Mouse (Mus musculus): ENCODE results near the gene Prtn3. TPM values are rescaled to one million over a fixed set of nuclear protein-coding genes. Genes with fewer than 3 reads are reported as not detected.
A peak's percentile ranks its signal among the peaks of the same experiment; 100 is the strongest.

Prtn3 gene
- total and polyA plus RNA-seq, 3 experiments = 0.30 to 0.39 TPM; not detected in 1

DNA sequence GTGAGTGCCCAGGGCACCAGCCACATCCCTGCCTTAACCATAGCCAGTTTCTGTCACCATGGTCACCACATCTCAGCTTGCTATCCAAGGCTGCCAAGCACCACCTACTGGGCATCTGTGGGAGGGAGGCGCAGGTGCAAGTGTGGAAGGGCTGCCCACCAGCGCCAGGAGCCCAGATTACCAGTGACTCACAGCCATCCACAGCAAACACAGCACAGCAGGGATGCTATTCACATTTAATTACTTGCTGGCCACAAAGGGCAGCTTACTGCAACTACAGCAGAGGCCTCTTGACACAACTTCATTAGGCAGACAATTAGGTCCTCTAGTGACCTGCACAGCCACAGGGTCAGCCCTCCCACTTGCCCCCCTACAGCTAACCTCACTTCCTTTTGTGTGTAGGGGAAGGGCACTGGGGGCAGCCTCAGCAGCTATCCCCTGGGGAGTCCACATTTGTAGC lies 26.7 kb downstream of the Prtn3 start:
- H3K4me2 ChIP-seq (ENCODE audit: insufficient read depth, low read depth, poor library complexity, severe bottlenecking) = no peak overlapping the region
- no peak overlapping the region for H3K9ac ChIP-seq (ENCODE audit: insufficient read depth, low read depth)
- no peaks in the 10 kb centered on the region for H3K27me3 ChIP-seq (replicated peaks)
- H3K79me2 ChIP-seq (replicated peaks; ENCODE audit: control insufficient read depth, extremely low read depth, insufficient read depth, poor library complexity, severe bottlenecking) = no peaks in the 10 kb centered on the region
- no peak for DNase-seq (ENCODE audit: extremely low read depth)
- dilution Hi-C loops (cut with MboI; ENCODE audit: extremely low pct_ligation_motif_present, extremely low pct_unique_long_range_greater_than_20kb, low sequenced_read_pairs) = no loop called here
- peaks cover 13 to 26% of the 10 kb centered on the region in 2 experiments for H3K4me1 ChIP-seq (ENCODE audit: control insufficient read depth in 1 of 2, insufficient read depth in 2 of 2)
- H3K9me3 ChIP-seq (replicated peaks; ENCODE audit: low read length) = peaks cover 5% of the 10 kb centered on the region
- in situ Hi-C loops (cut with MboI; ENCODE audit: low pct_ligation_motif_present, low pct_unique_long_range_greater_than_20kb, low sequenced_read_pairs) = no loop called here
- H3K27ac ChIP-seq (ENCODE audit: insufficient read depth, low read depth) = no peak overlapping the region
- H3K36me3 ChIP-seq (replicated peaks in 1 of 2; ENCODE audit: control insufficient read depth in 1 of 2, insufficient read depth in 1 of 2, low read length in 1 of 2) = peaks cover 23 to 82% of the 10 kb centered on the region in 2 experiments
- TF ChIP-seq UBTF (IDR thresholded peaks at IDR 0.05; ENCODE audit: low read depth, low read length) = no peak
- peak; percentile 22 for TF ChIP-seq RAD21 (IDR thresholded peaks at IDR 0.05; ENCODE audit: low read depth, low read length)
- peak in 1 of 2 experiments; percentile 39; a peak in 2 of 4 replicates for TF ChIP-seq CTCF (conservative IDR thresholded peaks at IDR 0.05 in 1 of 2, IDR thresholded peaks at IDR 0.05 in 1 of 2; ENCODE audit: low read depth in 2 of 2, low read length in 2 of 2)
- no peak overlapping the region for H3K4me3 ChIP-seq (replicated peaks in 1 of 3; ENCODE audit: low read depth in 2 of 3, low read length in 2 of 3, poor library complexity in 1 of 3)

DNA sequence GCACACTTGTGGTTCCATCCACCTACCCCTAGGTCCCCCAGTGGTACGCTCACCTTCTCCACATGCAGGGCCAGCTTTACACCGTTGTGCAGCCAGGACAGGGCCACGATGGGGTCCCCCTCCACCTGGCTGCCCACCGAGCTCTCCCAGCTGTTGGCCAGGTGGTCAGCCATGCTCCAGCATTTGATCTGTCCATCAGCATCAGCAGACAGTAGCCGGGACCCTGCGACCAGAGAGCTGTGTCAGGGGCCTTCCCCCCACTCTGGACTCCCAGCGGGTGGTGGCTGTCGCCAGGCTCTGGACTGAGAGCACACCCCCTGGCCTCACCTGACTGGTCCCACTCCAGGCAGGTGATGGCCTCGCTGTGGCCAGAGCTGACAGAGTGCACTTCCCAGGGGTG lies 32.4 kb downstream of the Prtn3 start:
- dilution Hi-C loops (cut with MboI; ENCODE audit: extremely low pct_ligation_motif_present, extremely low pct_unique_long_range_greater_than_20kb, low sequenced_read_pairs) = no loop called here
- no peak overlapping the region for H3K4me2 ChIP-seq (ENCODE audit: insufficient read depth, low read depth, poor library complexity, severe bottlenecking)
- DNase-seq (ENCODE audit: extremely low read depth) = no peak
- H3K9ac ChIP-seq (ENCODE audit: insufficient read depth, low read depth) = no peak overlapping the region
- H3K27me3 ChIP-seq (replicated peaks) = no peaks in the 10 kb centered on the region
- H3K36me3 ChIP-seq (replicated peaks in 1 of 2; ENCODE audit: control insufficient read depth in 1 of 2, insufficient read depth in 1 of 2, low read length in 1 of 2) = peaks cover 26 to 68% of the 10 kb centered on the region in 2 experiments
- peaks cover 5% of the 10 kb centered on the region for H3K9me3 ChIP-seq (replicated peaks; ENCODE audit: low read length)
- H3K27ac ChIP-seq (ENCODE audit: insufficient read depth, low read depth) = no peak overlapping the region
- no peak for TF ChIP-seq USF1 (IDR thresholded peaks at IDR 0.05; ENCODE audit: low read depth, low read length)
- no peak for TF ChIP-seq CHD1 (IDR thresholded peaks at IDR 0.05; ENCODE audit: low read depth, low read length)
- TF ChIP-seq USF2 (conservative IDR thresholded peaks at IDR 0.05; ENCODE audit: low read depth, low read length) = no peak
- no peak for TF ChIP-seq MEF2A (IDR thresholded peaks at IDR 0.05; ENCODE audit: borderline replicate concordance, low read depth, low read length)
- no peak for TF ChIP-seq SIN3A (IDR thresholded peaks at IDR 0.05; ENCODE audit: low read length)
- TF ChIP-seq KAT2A (IDR thresholded peaks at IDR 0.05; ENCODE audit: insufficient replicate concordance, low read length) = no peak
- no peak for TF ChIP-seq E2F4 (IDR thresholded peaks at IDR 0.05; ENCODE audit: insufficient replicate concordance, low read depth, low read length)
- no peak for TF ChIP-seq CTCF (conservative IDR thresholded peaks at IDR 0.05 in 1 of 2, IDR thresholded peaks at IDR 0.05 in 1 of 2; ENCODE audit: low read depth in 2 of 2, low read length in 2 of 2)
- no peak for TF ChIP-seq MAFK (IDR thresholded peaks at IDR 0.05; ENCODE audit: insufficient replicate concordance, low read length)
- no peak for TF ChIP-seq MXI1 (IDR thresholded peaks at IDR 0.05; ENCODE audit: low read depth, low read length)
- no peak for TF ChIP-seq NRF1 (IDR thresholded peaks at IDR 0.05; ENCODE audit: low read depth, low read length)
- no peak for TF ChIP-seq ELF1 (IDR thresholded peaks at IDR 0.05; ENCODE audit: low read depth, low read length)
- TF ChIP-seq TBP (conservative IDR thresholded peaks at IDR 0.05; ENCODE audit: low read depth, low read length) = no peak
- no peak for TF ChIP-seq RAD21 (IDR thresholded peaks at IDR 0.05; ENCODE audit: low read depth, low read length)
- no peak for TF ChIP-seq BHLHE40 (IDR thresholded peaks at IDR 0.05; ENCODE audit: low read depth, low read length)
- TF ChIP-seq GABPA (IDR thresholded peaks at IDR 0.05; ENCODE audit: insufficient replicate concordance, low read depth, low read length) = no peak
- no peak for TF ChIP-seq POLR2AphosphoS2 (IDR thresholded peaks at IDR 0.05; ENCODE audit: low read depth, low read length)
- TF ChIP-seq MYC (IDR thresholded peaks at IDR 0.05; ENCODE audit: low read depth, low read length) = no peak
- no peak for TF ChIP-seq MAZ (IDR thresholded peaks at IDR 0.05; ENCODE audit: low read depth, low read length)
- TF ChIP-seq JUN (IDR thresholded peaks at IDR 0.05; ENCODE audit: insufficient read depth, low read depth, low read length) = no peak
- no peak overlapping the region for H3K4me3 ChIP-seq (replicated peaks in 1 of 3; ENCODE audit: low read depth in 2 of 3, low read length in 2 of 3, poor library complexity in 1 of 3)
- H3K4me1 ChIP-seq (ENCODE audit: control insufficient read depth in 1 of 2, insufficient read depth in 2 of 2) = peaks cover 11 to 15% of the 10 kb centered on the region in 2 experiments
- in situ Hi-C loops (cut with MboI; ENCODE audit: low pct_ligation_motif_present, low pct_unique_long_range_greater_than_20kb, low sequenced_read_pairs) = no loop called here
- no peaks in the 10 kb centered on the region for H3K79me2 ChIP-seq (replicated peaks; ENCODE audit: control insufficient read depth, extremely low read depth, insufficient read depth, poor library complexity, severe bottlenecking)
